Mouse (Mus musculus) spleen, adult 18-20 months (tissue): ENCODE data around the gene Stx6.

Experiments
- DNase-seq, 2 experiments: peaks; one replicate each; pipeline ENCODE4 v3.0.0; 2022; ENCODE audit warnings: mixed read lengths in 2 of 2

The Stx6 gene

DNA sequence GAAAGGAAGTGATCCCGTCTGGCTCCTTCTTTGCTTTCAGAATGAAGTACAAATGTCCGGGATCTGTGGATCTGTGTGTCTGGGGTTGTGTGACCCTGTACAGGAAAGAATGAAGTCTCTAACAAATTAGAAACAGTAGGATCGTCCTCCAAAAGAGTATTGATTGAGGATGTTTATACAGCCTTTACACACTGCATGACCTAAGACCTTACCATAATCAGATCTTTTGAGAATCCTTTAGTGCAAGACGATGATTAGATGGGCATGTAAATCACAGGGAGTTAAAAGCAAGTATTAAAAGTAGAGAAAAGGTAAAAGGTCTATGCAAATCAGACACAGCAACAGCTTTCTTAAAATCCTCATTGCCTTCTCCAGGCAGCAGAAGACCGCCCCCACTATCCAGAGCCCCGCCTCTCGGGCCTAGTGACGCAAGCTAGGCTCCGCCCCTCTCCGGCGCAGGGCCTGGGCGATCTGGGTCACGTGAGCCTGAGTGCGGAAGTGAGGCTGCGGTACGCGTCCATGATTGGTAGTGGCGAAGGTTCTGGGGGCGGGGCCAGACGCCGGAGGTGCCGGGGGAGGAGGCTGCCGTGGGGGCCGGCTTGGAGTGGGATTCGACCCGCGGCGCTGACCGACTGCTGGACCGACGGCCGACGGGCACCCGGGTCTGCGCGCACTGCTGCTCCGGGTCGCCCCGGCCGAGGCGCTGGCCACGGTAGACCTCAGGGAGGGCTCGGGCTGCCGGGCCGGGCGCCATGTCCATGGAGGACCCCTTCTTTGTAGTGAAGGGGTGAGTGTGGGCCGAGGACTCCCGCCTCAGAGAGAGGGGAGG lies at the start of gene Stx6:
Stx6 (plus strand) TSS at position 575 of the 829 bp plus-strand sequence.
- DNase-seq = peak; percentile 97 to 98

GRCm38 (mm10) chr1:155109387-155110350 lies 48.8 kb upstream of the Stx6 start:
- DNase-seq = no peak

DNA sequence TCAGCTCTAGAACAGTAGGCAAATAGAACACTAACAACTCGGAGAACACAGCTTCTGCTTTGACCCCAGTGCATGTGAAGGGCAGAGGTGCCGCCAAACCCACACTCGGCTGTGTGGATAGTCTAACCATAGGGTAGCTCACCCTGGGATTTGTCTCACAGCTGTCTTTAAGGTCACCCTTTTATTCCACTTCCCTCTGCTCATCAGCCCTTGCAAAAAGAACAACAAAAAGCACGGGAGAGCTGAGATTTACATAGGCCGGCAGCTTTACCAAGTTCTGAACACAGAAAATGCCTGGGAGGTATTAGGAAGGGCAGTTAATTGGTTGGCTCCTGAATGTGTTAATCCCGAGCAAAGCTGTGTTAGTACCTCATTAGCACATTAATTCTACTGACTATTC lies 47.0 kb upstream of the Stx6 start:
- no peak for DNase-seq

DNA sequence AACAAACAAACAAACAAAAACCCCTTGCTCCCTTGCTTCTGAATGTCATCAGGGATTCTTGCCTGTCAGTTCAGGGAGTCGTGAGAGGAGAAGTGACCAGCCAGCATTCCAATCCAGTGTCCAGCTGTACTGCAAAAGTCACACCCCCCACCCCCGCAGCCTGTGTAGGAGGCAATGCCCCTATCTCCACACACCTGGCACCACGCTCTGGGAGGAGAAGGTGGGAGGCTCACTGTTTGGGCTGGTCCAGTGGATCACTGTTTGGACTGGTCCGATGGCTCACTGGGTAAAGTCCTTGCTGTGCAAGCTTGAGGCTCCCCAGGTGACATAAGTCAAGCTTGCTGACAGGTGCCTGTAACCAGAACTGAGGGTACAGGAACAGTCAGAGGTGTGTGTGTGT lies 46.4 kb upstream of the Stx6 start:
- no peak for DNase-seq

DNA sequence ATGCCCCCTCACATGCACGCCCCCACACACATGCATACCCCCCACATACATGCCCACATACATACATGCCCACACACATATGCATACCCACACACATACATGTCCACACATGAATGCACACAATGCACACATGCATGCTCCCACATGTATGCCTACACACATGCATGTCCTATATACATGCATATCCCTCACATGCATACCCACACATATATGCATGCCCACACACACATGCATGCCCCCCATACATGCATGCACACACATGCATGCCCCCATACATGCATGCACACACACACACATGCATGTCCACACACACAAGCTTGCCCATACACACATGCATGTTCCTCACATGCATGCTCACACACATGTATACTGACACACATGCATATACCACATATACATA lies 45.6 kb upstream of the Stx6 start:
- no peak for DNase-seq

GRCm38 (mm10) chr1:155113946-155114345 lies 44.6 kb upstream of the Stx6 start:
- no peak for DNase-seq

DNA sequence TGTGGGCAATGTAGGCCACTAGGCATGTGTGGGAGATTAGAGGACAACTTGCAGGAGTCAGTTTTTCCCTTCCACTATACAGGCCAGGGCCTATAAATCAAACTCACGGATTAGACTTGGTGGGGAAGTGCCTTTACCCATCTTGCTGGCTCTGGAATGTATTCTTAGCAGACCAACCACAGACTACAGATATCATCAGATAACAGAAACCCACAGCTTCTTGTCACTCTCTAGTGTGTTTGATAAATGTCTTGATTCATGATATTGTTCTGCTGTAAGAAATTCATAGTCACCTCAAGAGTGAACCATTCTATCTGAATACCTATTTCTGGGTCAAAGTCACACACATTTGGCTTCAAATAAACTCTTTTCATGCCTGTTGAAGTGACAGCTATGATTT lies 38.8 kb upstream of the Stx6 start:
- DNase-seq = no peak

- DNase-seq = no peak
These were observed 36.3 kb upstream of the Stx6 start for GRCm38 (mm10) chr1:155121977-155122939.

DNA sequence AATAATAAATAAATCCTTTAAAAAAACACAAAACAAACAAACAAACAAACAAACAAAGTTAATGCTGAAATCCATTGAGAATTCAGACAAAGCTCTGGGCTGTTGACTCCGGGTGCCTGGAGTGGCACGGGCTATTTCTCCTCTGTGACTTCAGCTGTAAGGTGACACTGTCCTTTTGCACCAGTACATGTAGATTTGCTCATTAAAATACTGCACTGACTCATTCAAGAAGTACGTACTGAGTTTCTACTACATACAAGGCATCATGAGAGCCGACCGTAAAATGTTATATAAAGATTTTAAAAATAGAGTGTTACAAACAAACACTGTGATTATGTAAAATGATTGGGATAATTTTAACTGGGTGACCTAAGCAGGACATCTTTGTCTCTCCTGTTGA lies 34.1 kb upstream of the Stx6 start:
- DNase-seq = no peak

DNA sequence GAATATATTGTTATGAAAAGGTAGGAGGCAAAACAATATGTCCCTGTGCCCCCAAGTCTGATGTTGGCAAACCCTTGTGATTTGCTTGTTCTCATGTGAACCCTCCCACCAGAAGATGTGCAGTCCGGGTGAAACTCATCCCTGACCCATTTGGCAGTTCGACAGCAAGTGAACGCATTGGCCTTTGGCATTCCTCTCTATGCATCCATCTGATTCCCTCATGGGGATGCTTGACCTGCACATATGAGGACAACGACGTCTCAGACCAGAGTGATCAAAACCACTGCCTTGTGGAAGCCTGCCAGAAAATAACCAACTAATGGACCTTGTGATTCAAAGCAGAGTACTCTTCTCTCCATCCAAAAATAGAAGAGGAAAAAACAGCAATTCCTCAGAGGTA lies 31.8 kb upstream of the Stx6 start:
- DNase-seq = no peak

GRCm38 (mm10) chr1:155127429-155127934 lies 31.0 kb upstream of the Stx6 start:
- DNase-seq = no peak

GRCm38 (mm10) chr1:155134866-155135265 lies 23.6 kb upstream of the Stx6 start:
- DNase-seq = no peak

- DNase-seq = no peak
These were observed 19.7 kb upstream of the Stx6 start for GRCm38 (mm10) chr1:155138795-155139194.

GRCm38 (mm10) chr1:155140076-155140475 lies 18.4 kb upstream of the Stx6 start:
- DNase-seq = peak; percentile 16 to 74

DNA sequence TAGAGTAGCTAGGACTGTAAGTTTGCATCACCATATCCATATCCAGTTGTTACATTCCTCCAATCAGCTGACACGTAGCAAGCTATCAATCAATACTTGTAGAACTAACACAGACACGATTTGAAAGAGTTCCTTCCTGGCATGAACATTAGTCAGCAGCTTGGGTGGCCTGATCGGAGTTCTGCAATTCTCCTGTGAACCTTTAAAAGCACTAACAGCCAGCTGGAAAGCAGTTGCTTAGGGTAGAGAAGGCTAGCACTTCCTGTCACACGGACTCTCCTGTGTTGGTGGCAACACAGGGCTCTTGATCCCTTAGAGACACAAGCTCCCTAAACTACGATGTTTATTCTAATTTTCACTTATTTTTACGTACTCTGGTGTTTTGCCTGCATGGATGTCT lies 12.9 kb upstream of the Stx6 start:
- no peak for DNase-seq

DNA sequence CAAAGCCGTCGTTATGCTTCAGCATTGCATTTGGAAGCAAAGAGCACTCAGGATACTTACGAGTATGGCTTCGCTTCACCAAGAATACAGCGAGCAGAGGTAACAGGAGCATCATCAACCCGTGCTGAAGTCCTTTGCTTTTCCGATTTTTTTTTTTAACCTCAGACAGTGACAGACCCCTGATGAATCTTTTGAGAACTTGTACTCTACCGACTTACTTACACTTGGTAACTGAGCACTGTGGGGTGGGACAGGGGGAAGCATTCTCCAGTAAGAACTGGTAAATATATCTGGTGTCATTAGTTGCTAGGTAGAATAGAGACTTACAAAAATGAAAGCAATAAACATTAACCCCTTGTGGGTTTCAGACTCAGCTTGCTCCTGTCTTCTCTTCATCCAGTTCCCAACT lies 11.9 kb upstream of the Stx6 start, which contains the start of gene Mr1:
Mr1 (minus strand) TSS at position 243 of the 409 bp plus-strand sequence.
- peak in 1 of 2 experiments; percentile 39 for DNase-seq

DNA sequence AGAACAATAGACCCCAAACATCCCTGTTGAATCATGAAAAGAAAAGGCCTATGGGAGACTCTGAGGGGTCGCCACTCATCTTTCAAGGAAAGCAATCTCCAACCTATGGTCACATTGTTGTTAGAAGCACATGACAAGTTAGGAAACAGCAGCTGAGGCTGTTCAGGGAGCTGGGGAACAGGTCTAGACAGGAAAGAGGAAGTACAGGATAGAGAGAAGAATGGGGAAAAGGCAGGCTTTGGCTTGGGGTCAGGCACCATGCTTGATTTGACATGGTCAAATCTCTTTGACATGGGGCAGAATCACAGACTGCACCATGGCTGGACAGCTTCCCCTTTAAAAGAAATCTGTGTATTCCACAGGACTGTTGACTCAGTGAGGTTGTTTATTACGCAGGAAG lies 11.3 kb upstream of the Stx6 start:
- no peak for DNase-seq

DNA sequence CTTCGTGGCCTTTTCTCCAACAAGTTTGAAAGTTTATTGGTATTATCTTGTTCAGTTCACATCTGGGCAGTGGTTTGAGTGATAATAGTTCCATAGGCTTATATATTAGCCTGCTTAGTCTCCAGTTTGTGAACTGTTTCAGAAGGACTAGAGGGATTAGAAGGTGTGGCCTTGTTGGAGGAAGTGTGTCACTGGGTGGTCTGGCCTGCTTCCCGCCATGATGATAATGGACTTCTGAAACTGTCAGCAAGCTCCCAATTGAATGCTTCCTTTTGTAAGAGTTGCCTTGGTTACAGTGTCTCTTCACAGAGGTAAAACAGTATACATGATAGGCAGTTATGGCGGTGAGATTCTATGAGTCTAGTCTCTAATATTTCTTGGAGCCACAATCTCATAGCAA lies 9.1 kb upstream of the Stx6 start:
- no peak for DNase-seq

GRCm38 (mm10) chr1:155150821-155151220 lies 7.7 kb upstream of the Stx6 start:
- no peak for DNase-seq

DNA sequence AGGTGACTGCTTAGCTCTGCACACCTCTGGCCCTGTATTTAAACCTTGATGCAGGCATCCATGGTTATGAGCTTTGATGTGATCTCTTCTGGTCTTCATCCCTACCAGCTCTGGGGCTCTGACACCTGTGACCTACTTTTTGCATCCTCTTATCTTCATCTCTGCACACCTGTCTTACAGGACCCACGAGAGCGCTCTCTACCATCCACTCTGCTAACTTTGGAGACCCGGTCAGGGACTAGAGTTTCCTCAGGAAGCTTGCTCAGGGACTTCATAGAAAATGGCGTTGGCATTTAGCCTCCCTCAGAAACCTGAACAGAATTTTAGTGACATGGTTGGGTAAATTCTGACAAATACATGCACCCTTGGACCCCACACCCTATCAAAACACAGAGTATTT lies 4.6 kb upstream of the Stx6 start:
- DNase-seq = no peak

DNA sequence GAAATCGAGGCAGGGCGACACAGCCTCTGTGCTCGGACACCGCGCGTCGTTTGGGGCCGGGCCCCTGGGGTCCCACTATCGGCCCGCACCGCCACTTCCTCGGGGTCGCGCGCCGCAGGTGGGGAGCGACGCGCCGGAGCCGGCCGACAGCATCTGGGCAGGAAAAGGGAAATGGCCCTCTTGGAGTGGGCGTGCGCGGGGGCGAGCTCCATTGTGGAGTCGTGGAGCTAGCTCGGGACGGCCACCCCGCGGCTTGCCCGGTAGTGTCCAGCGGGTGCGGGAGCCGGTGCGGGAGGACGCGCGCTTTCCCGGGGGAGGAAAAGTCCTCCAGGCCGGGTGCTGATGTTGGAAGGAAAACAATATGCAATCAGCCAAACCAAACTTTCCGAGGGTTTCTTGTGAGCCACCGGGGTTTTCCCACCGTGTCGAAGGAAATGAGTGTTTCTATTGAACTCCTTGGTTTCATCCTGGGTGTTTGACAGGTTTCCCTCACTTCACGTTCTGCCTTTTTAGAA lies 512 bp downstream of the Stx6 start:
- peak in 1 of 2 experiments; percentile 32 for DNase-seq

DNA sequence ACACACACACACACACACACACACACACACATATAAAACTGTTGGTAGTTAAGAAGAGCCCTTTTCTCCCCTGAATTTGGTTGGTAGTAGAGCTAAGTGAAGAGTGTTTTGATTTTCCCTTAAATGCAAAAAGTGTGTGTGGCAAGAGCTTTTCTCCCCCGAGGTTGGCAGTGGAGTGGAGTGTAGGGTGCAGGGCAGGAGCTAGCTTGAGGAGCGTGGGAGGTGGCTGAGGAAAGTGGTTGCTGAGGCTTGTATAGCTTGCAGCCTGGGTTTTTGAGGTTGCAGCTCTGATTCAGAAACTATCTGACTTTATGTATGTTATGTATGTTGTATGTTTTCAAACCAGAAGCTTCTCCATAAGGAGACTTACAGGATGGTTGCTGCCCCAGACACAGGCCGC lies 8.9 kb downstream of the Stx6 start:
- DNase-seq = no peak
